Mouse (Mus musculus) naive thymus-derived CD4-positive, alpha-beta T cell, adult 2 months (primary cell): ENCODE measurements at regions not wholly inside any gene's neighbourhood (a gene's known extent, or its start where the extent isn't known, plus 50 kb on each side); places are given as distances from the start of the nearest gene placed in this dataset.

Source experiments
- DNase-seq: peaks from one replicate; pipeline ENCODE4 v3.0.0-alpha.2; 2011; ENCODE audit warnings: low read depth

DNA sequence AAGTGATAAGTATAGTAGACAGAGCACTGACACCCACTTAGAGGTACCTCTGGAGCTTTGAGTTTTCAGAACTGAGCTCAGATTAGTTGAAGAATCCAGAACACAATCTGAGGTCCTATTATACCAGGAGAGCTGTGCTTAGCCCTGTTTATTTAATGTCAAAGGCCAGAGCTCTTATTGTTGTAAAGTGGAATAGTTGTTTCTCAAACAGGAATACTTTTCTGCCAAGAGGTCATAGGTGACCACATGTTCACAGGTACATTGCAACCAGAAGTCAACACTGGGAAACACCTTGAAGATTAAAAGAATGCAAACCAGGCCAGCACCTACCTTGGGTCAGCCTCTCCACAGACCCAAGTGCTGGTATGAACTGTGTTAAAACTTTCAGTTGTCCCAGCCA lies 291.9 kb upstream of the 4930412O13Rik start:
- DNase-seq: no peak

DNA sequence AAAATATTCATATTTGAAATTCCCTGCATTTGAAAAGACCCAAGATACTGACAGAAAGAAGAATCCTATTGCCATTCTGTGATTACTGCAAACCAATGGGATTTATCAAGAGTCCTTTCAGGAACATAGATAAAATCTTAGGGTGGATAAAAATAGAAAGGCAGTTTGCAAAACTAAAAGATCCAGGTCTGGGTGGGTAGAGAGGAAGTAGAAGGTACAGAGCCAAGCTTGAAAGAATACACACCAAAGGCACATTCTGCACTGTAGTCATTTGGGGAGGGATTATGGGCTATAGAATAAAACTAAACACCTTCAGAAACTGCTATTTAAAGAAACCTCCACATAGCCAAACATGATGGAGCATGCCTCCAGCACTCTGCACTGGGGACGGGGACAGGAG lies 288.5 kb upstream of the 4930412O13Rik start:
- peak; percentile 51 for DNase-seq

DNA sequence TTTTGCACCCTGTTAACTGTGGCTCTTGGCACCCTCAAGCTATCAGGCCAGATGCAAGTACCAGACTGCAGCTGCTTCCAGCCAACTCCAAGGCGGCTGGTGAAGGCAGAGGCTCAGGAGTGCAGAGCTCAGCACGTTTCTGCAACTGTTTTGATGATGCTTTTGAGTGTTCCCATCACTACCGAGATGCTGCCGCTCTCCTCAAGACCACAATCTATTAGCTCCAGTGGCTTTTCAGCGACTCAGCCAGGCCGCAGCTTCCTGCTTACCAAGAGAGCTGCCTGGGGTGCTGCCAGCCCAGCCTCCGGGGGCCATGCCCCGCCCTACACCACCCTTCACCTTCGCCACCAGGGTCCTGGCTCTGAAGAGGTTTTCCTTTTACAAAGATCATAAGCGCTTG lies 287.1 kb upstream of the 4930412O13Rik start:
- DNase-seq: peak; percentile 92

DNA sequence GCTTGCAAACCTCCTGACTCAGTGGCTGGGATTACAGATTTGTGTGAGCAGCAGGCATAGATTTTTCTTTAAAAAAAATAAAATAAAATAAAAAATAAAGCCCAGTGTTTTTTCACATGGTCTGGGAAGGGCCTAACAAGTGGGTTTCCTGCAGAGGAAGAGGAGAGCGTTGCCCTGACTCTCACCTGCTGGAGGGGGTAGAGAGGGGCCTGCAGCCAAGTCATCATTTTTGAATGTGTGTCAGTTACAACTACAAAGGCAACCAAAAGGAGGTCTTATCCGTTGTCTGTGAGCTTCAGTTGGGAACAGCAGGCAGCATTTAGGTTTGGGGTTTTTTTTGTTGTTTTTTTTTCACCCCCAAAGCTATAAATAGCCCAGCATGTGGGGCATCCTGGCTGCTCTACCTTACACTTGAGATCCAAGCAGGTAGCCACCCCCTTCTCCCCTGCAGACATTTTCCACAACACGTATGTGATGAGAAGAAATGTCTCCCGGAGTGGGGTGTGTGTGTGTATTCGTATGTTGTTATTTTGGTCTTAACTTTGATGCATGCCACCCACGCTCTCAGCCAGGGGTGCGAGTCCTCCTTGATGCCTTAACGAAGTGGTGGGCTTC lies 285.7 kb upstream of the 4930412O13Rik start:
- DNase-seq: peak; percentile 69

DNA sequence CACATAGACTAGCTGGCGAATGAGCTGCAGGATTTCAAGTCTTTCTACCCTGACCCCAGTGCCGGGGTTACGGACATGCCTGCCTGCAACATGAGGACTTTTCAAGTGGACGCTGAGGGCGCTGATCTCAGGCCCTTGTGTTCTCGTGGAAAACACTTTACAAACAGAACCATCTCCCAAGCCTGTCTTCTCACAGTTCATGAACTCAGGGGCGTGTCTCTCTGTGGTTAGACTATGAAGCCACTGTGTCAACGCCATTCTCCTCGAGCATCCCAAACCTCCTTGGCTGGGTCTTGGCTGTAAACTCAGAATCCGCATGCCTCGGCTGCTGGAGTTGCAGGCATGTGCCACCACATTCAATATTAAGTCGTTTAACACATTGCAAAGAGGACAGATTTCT lies 284.9 kb upstream of the 4930412O13Rik start:
- DNase-seq: peak; percentile 49

DNA sequence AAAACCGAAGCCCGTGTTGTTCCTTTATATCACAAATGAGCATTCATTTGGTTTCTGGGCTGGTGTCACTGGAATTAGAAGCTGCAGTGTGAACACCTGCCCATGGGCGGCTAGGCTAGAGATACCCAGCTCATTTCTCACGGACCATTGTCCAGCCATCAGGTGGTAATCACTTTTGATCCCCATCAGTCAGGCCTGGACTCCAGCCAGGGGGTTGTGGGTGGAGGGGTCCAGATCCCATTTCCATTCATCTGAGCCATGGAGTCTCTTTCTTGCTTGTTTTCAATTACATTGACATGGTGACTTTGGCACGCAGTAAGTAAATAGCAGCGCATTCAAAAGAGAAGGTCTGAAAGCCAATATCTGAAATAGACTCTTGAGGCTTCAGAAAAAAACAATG lies 276.1 kb upstream of the 4930412O13Rik start:
- no peak for DNase-seq

DNA sequence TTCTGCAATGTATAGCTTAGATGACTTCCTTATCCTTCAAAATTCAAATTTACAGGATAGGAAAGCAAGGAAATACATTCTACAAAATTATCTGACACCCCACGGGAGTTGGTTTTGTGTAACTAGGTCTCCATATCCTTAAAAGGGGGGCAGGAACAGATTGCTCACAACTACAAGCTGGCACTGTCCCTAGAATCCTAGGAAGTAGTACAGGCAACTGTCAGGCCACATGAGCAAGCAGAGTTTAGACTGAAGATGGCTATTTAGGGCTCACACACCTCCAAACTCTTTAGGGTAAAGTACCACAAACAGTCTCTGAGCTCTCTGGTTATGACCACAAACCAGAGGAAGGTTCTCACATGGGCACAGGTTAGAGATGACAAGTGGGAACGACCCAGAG lies 273.5 kb upstream of the 4930412O13Rik start:
- no peak for DNase-seq

DNA sequence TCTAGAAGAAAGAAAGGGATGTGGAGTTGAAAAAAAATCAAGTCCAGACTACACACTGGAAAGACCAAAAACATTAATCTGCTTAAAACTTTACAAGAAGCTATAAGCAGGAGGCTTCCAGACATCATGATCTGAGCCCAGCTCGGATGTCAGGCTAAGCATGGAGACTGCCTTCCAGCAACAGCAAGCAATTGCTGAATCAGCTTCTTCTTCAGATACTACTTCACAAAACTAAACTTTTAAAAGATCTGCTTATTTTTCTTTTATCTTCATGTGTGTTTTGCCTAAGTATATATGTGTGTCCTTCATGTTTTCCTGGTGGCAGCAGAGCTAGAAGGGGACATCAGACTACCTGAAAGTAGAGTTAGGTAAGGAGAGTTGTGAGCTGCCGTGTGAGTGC lies 266.6 kb upstream of the 4930412O13Rik start:
- DNase-seq: no peak

DNA sequence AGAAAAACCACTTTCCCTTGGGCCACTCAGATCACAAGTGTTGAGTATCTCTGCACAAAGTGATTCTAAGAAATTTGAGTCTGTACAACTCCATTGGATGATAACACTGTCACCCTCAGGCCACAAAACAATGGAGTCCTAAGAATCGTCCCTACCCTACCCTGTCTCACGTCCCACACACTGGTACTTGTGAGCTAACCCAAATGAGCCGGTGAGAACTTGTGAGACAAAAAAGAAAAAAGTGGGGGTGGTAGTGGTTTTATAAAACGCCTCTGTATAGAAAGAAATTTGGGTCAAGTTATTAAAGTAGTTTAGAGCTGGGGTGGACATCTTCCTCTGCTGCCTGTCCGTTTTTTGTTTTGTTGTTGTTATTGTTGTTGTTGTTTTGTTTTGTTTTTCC lies 264.8 kb upstream of the 4930412O13Rik start:
- no peak for DNase-seq

DNA sequence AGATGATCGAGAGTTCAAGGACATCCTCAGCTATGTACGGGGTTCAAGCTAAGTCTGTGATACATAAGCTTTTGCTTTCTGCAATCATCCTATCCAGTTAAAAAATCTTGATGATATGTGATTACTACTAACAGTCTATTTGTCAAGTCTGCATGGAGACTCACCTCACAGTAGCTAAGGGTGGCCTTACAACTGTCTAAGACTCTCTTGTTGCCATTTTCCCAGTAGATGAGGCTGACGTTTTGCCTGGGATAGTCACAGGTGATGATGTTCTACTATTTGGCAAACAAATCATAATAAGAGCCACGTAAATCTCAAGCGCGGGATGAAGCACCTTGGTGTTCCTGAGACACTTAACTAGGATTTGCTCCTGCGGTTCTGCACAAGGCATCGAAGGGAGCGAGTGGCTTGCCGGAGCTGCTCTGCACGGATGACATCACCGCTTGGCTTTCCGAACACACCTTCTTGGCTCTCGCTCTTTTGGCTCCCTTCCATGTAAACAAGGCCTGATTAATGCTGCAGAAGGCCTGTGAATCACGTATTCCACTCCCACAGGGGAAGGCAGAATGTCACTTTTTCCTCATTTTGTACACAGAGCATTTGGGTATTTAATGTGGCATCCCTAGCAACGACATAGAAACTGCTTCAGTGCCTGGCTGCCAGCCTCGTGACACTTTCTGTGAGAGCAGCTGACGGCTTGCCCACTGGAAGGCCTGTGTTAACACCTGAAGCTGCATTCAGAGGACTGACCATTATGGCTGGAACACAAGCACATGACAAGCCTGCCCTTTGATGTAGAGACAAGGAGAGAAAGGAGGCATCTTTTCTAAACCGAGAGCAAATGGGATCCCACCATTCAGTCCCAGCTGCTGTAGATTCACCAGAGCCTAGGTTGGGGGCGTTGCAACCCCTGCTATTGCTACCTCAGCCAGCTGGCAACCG lies 260.5 kb upstream of the 4930412O13Rik start:
- no peak for DNase-seq

DNA sequence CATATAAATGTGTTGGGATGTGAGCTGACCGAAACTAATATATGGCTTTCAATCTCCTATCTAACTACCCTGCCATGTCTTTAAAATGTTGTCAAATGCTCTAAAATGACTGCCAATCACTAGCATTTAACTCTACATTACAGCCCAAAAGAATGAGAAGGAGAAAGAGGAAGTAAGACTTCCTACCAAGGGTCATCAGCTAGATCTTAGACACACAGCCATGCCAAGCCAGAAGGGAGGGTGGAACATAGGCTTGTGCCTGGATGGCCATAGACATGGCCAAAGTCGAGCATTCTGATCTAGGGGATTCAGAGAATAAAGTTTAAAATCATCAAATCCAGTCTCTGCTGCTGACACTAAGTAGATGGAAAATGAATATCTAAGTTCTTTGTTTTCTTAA lies 257.4 kb upstream of the 4930412O13Rik start:
- no peak for DNase-seq

DNA sequence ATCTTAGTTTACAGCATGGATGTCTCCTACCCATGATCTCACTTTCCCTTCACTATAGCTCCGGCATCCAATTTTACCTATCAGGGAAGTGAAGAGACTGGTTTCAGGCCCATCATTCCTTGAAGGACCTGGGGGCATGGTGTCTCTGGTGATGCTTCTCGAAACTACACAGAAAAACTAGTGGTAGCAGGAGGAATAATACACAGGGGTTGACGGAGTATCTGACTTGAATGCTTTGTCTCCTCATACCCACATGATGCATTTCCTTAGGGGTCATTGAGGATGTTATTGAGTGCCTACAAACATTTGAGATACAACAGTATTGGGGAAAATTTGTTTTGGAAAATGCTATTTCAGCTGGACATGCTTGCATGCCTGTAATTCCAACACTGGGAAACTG lies 253.0 kb upstream of the 4930412O13Rik start:
- no peak for DNase-seq

DNA sequence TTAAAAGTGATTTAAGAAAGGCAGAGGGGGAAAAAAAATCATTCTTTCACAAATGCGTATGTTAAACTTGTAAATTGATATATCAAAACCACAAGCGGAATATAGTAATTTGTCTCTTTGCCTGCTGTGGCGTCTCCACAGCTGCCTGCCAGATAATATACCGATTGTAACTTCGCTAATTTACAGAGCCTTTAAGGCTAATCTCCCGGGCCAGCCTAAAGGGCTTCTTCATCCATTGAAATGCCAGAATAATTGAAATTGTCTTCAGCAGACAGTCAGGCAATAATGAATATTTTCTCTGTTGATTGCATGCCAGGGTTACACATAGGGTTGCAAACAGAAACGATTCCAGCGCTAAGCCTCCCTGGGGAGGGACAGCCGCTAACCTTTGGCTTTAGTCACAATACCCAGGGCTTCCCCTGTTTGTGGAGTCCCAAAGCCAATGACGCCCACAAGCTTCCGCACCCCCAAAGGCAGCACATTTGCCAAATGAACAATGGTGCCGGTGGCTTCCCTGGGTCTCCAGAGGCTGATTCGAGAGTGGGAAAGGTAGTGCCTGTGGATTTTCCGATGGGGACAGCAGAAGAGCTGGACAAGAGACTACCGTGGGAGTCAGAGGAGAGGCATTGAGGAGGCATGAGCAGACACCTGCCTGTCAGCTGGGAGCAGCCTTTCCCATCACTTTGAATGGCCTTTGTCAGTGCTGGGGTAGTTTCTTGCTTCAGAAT lies 248.2 kb upstream of the 4930412O13Rik start:
- no peak for DNase-seq

DNA sequence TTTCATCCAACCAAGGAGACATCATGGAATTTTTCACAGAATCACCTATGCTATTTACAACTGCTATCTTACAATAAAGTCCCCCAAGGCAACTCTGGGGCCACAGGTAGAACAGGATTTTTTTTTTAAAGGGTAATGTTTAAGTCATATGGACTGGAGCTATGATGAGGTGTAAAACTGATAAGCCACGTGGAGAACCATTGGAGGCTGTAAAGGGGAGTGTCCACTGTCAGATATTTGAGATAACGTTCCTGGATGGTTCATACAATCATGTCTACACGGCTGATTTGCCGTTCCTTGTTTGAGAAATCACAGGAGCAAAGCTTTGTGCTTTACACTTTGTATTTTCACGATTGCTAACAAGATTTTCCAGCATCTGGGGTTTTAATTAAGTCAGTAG lies 241.8 kb upstream of the 4930412O13Rik start:
- no peak for DNase-seq

DNA sequence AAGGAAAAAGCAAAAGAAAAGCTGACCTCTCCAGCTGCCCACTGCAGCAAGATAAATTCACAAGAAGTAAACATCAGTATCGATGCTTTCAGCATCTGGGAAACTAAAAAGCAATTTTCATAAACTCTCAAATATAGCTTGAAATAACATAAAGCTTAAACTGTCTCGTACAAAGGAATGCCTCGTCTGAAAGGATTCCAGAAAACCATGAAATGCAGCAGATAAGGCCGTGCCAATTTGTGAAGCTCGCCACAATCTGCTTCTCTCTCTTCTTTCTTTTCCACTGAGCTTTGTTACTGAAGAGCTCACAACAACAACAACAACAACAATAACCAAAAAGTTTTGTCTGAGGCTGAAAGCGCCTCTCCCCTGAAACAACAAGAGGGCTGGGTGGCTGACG lies 239.4 kb upstream of the 4930412O13Rik start:
- DNase-seq: no peak

DNA sequence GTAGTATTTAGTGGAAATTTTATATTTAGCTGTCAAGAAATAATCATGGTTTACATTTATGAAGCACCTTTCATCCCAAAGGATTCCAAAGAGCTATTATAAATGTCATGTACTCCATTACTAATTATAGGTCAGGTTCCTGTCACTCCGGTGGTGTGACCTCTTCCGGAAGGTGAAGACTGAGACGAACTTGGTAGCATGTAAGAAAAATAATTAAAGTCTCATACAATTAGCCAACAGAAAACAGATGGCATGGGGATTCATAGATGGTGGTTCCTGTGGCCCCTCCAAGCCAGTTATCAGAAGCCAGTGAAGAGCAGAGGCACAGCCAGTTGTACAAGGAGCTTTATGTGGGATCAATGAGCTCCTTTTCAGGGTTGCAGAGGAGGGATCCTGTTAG lies 238.6 kb upstream of the 4930412O13Rik start:
- no peak for DNase-seq

DNA sequence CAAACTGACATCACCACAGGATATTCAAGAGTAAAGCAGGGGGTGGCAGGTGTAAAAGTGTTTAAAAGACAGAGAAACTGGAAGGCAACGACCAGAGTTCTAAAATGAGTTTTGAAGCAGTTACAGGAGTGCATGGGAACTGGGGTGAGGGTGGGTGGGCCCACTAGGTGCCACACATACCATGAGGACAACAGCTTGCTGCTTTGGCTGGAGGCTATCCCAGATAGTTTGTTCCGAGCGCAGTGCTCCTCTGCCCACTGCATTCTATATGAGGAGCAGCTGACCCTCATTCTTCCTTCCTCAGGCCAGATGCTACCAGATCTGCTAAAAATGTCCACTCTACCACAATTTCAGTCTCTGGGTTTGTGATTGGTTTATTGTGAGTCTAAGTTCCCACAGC lies 234.6 kb upstream of the 4930412O13Rik start:
- no peak for DNase-seq

DNA sequence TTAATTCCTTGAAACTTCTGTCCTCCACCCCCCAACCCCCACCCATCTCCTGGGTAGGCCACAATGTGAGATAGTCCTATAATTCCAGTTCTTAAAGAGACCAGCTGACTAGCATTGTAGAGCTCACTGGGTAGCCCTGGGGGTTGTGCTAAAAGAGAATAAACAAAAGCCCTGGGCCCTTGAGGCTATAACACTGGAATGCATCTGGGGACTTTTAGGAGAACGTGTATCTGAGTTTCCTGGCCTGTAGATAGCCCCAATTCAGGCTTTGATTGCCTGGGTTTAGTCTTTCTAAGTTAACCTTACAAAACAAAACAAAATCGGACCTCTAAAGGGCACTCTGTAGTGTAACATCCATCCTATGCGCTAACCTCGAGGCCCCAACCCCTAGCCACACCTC lies 234.1 kb upstream of the 4930412O13Rik start:
- DNase-seq: no peak

DNA sequence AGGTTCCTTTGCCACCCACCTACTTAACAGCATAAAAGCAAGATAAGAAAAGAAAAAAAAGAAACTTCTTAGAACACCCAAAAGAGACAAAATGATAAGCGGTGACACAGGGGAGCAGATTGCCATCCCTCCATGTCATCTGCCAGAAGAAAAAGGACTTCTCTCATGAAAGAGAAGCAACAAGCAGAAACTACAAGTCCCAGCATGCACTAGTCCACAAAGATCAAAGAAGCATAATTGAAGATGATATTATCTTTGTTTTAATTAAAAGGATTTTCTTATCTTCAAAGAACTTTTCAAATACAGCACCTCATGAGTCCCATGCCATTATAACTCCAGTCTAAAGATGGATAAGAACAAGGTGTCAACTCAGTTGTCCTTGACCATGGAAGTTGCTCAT lies 231.0 kb upstream of the 4930412O13Rik start:
- DNase-seq: no peak

DNA sequence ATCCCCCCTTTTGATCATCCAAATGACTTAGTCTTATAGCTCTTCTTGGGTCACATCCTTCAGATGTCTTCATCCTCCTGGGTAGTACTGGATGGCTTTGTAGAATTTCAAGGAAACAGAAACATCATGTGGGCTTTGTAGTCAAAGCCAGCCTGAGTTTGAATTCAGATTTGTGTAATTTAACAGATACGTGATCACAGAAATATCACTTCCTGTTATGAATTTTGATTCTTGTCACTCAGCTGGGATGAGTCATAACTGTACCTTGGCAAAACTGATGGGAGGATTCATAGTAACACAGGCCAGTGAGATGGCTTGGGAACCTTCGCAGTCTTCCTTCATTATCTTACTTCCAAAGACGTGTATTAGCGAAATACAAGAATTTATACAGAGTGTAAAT lies 222.2 kb upstream of the 4930412O13Rik start:
- DNase-seq: peak; percentile 18

DNA sequence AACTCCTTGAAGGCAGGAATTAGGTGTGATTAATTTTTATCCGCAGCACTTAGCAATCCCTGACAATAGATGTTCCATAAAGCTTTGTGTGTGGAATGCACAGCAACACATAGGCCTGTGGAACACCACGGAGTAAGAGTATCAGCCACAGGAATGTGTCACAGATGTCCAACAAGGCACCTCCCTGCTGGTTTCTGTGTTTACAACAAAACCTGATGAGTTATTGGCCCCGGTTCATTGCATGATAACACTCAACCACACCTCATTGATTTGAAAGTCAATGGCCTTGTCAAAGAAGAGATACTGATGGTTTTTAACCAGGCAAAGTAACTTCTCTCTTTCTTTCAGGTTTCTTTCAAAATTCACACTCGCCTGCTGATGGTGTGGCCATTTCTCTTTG lies 211.4 kb upstream of the 4930412O13Rik start:
- DNase-seq: no peak

DNA sequence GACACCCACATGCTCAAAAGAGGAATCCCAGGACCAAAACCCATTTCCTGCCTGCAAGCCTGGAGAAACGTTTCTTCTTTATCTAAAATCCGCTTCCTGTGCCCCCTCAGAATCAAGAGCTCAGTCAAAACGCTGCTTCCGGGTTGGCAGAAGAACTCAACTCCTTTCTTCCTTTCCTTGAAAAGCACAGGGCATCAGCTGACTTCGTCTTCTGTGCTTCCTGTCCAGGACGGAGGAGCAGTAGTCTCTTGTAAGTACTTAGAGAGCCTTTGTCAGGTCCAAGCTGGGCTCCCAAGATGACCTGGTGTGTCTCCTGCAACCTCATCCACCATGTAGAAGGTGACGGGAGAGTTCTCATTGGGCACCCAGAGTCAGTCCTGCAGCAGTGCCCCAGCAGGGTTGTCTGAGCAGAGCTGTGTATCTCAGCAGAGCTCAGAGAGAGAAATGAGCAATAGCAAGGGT lies 199.3 kb upstream of the 4930412O13Rik start:
- DNase-seq: peak; percentile 84

DNA sequence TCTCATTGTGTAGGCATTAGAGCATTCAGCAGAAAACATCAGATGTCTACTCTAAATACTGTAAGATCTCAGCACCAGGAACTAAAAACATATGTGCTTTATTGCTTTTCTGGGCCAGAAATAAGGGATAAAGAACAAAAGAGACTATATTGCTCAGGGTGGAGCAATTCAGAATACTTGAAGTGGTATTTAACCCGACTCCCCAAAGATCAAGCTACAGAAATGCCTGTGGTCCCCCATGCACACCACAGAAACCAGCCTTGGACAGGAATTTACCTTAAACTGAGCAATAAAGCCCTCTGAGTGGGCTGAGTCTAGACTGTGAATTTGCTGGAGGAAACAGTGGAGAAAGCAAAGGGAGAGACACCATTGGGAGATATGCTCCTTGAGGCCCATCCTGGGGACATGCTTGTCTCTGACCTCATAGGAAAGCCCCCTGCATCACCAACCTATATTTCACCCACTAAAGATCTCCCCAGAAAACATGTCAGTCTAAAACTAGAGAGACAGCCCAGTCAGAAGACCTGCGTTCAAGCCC lies 197.3 kb upstream of the 4930412O13Rik start:
- DNase-seq: peak; percentile 46
